Mouse (Mus musculus) cerebellum, adult 9-11 months (tissue): ENCODE measurements around the gene Flywch2.
"Not testable (repeated sequence)": the region's sequence is repeated elsewhere in the genome, so short reads cannot be mapped to it uniquely, and the experiment has no call there.

Source experiments
- DNase-seq: peaks from one replicate; pipeline ENCODE4 v3.0.0; 2022

The Flywch2 gene

GRCm38 (mm10) chr17:23790269-23791078 lies 4.6 kb upstream of the Flywch2 start, which contains the start of gene Srrm2:
TSS of gene Srrm2 (plus strand) at chr17:23790532.
- DNase-seq: peak; percentile 70

DNA sequence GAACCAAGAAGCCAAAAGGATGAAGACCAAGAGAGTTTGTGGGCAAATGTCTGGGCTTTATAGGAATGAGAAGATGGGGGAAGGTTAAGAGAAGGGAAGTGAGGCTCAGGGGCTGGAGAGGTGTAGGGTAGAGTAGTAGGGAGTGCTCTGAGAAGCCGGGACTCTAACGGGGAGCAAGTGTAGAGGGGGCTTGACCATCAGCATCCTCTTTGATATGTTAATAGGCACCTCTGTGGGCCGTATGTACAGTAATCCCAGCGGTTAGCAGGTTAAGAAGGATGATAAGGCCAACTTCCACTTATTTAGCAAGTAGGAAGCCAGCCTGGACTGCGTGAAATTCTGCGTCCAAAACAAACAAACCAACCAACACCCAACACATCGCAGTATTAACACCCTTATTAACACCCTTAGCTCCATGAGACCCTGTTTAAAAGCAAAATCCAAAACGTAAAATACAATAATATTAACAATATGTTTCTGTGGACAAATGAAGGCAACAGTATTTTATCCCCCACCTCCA lies 3.9 kb upstream of the Flywch2 start:
- no peak for DNase-seq

DNA sequence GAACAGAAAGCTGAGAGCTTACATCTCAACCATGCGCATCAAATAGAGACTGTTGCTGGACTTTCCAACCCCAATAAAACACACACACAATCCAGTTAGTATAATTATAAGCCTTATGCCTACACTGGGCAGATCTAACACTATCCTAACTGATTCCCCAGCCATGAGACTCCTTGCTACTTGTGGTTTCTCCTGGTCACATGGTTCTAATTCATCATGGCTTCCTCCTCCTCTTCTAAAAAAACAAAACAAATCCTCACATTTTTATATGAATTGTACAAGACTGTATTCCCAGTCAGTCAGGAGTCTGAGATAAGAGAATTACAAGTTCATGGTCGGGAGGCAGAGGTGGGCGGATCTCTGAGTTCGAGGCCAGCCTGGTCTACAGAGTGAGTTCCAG lies 3.1 kb upstream of the Flywch2 start:
- DNase-seq: no peak

DNA sequence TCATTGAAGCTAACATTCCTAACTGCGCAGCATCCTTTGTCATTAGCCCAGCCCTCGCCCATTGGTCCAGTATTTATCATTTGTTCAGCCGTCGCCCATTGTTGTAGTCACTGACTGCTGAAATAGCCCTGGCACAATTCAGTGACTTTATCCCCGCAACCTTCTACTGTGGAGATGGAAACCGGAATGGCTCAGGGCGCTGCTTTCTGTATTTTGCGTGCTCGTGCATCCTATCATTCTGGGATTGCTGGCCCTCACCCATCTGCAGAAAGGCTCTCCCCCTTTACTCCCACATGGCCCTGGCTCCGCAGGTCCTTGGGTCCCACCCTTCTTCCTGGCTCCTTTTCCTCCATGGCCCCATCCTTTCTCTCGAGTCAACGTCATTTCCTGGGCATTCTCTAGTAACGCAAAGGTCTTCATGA lies 640 bp upstream of the Flywch2 start:
- peak; percentile 83 for DNase-seq

DNA sequence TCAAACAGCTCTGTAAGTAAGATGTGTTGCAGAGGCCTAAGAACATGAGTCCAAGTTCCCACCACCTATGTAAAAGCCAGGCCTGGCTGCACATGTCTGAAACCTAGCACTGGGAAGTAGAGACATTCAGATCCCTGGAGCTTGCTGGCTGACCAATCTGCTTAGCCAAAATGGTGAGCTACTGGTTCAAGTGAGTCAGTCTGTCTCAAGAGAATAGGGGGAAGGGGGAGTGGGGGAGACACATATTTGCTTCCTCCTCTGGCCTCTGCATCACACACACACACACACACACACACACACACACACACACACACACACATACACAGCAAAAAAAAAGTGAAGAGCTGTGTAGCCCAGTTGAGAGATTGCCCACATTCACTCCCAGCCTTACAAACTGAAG lies 2.5 kb downstream of the Flywch2 start:
- no peak for DNase-seq

DNA sequence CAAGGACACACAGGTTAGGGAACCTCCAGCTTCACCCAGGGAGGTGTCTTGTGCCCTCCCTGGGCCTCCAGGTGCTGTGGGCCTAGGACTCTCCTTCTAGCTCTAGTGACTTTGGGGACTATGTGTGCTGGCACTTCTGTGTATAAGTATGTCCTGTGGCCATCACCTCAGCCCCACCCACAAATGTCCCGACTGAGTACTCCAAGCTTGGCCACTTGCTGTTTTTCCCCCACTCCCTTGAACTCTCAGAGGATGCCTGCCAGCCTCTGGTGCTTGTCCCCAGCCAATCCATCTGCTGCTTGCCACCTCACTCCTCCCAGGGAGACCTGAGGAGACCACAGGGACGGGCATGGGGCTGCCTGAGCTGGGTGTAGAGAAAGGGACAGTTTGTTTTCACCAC lies 7.4 kb downstream of the Flywch2 start:
- DNase-seq: no peak

GRCm38 (mm10) chr17:23777141-23777540 lies 8.7 kb downstream of the Flywch2 start:
- DNase-seq: no peak

- no peak for DNase-seq
These were observed 9.7 kb downstream of the Flywch2 start for GRCm38 (mm10) chr17:23776216-23776615.

DNA sequence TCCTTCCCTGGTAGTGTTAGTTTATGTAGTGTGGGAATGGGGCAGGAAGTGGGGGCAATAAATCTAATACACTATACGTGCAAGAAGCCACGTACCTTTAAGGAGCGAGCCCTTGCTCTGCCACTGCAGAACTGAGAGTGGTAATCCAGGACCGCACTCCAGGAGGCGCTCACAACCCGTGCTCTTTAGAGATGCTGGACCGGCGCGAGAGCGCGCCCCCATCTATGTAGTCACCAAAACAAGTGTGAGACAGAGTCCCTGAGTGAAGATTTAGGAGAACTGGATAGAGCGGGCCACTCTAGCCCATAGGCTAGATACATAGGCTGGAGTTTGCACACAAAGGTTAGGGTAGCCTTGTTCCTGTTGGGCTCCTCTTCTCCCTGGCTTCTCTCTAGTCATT lies 11.8 kb downstream of the Flywch2 start:
- DNase-seq: peak; percentile 79

DNA sequence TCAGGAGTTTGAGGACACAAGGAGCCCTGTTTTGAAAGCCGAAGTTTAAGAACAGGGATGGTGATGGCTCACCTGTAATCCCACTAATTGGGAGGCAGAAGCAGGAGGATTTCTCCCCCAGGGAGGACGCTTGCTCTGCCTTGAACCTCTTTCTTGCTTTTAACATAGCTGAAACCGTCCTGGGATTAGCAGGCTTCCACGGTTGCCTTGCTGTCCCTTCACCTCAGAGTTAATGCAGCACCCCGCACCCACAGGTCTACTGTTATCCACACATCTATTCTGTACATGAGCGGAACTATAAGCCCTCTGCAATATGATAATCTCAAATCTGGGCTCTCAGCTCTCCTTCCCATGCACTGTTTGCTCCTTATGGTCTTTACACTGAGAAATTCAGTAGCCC lies 12.2 kb downstream of the Flywch2 start:
- DNase-seq: no peak

GRCm38 (mm10) chr17:23772219-23772556 lies 13.7 kb downstream of the Flywch2 start:
- DNase-seq: not testable (repeated sequence)

- DNase-seq: peak; percentile 100
These were observed 14.3 kb downstream of the Flywch2 start, which contains the start of gene Flywch1 for GRCm38 (mm10) chr17:23771284-23772218. TSS of gene Flywch1 (minus strand) at chr17:23771602.

- DNase-seq: no peak
These were observed 15.0 kb downstream of the Flywch2 start for GRCm38 (mm10) chr17:23770896-23771283.

- no peak for DNase-seq
These were observed 15.4 kb downstream of the Flywch2 start for GRCm38 (mm10) chr17:23770493-23770892.

DNA sequence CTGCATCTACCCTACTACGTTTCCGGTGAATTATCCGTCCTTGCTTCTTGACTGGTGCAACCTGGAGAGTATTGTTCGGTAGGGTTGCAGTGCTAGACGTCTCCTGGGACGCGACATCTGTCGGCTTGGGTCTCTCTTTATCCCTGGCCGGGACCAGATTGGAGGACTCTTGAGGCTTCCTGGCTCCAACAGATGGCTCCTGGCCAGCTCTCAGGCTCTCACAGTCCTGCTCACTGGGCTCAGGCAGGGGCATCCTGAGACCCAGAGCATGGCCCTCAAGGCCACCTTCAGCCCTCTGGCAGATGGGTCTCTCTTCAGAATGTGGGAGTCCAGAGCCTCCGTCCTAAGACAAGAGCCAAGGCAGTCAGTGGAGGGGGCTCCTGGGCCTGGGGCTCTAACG lies 22.9 kb downstream of the Flywch2 start:
- peak; percentile 71 for DNase-seq

DNA sequence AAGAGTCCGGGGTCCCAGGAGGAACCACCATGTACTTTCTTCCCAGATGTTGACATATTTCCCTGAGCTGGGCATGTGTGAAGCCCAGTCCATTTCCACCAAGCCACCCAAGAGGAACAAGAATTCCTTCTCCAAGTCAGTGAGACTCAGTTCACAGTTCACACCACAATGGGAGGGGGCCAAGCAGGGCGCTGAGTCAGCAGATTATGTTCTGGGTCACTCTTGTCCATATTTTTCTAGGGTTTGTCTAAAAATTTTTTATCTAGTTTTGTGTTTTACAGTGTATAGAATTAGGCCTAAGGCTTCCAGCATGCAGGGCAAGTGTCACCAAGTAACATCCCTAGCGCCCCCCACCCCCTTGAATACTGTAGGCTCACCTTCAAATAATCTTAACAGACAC lies 24.7 kb downstream of the Flywch2 start:
- DNase-seq: no peak

- DNase-seq: no peak
These were observed 25.6 kb downstream of the Flywch2 start for GRCm38 (mm10) chr17:23760231-23760630.

DNA sequence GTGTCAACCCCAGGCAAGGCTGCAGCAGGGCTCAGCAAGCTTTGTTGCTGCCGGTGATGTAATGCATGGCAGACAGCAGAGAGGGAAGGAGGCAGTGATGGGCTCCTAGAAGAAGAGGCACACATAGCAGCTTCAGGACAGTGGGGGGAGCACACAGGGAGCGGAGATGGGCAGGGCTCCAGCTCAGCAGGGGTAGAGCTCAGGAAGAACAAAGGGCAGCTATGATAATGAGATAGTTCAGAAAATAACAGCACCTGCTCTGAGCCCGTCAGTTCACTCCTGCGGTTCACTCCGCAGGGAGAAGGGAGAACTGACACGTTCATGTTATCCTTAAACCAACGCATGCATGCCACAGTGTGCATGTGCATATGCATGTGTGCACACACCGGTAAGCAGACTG lies 27.1 kb downstream of the Flywch2 start:
- peak; percentile 65 for DNase-seq

- no peak for DNase-seq
These were observed 28.3 kb downstream of the Flywch2 start for GRCm38 (mm10) chr17:23757581-23757980.

DNA sequence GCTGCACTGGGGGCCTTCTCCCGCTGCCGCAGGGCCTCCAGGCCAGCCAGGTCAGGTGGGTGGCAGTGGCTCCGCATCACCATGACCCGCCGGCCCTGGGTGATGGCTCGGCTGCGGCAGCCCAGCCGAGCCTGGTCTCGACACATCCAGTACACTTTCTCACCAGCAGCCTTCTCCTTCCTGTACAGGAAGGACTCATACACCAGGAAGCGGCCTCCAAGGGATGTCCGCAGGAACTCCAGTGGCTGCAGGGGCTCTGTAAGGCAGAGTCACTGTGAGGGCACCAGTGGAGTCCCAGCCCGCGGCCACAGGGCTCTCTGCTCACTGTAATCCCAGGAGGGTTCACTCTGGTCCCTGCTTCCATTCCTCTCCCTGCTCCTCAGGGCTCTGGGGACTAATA lies 30.2 kb downstream of the Flywch2 start:
- DNase-seq: no peak

- DNase-seq: no peak
These were observed 36.3 kb downstream of the Flywch2 start for GRCm38 (mm10) chr17:23749400-23750191.

GRCm38 (mm10) chr17:23748631-23749391 lies 37.1 kb downstream of the Flywch2 start:
- peak; percentile 77 for DNase-seq
